Mouse (Mus musculus): ENCODE results near the gene Rasl2-9.
"Not testable (repeated sequence)": the region's sequence is repeated elsewhere in the genome, so short reads cannot be mapped to it uniquely, and the experiment has no call there.

Gene Rasl2-9

GRCm38 (mm10) chr7:5125549-5126406 is at the start of gene Rasl2-9:
Gene Rasl2-9 (minus strand): TSS chr7:5125950.
- peak; percentile 71 to 78 for DNase-seq (ENCODE audit: low spot score in 2 of 2)

- DNase-seq (ENCODE audit: low spot score in 2 of 2): not testable (repeated sequence)
Measured at GRCm38 (mm10) chr7:5149570-5149969, 23.8 kb upstream of the Rasl2-9 start, which contains the start of gene Vmn1r55. Gene Vmn1r55 (minus strand): TSS chr7:5149670.

- DNase-seq (ENCODE audit: low spot score in 2 of 2): no peak
Measured at GRCm38 (mm10) chr7:5125078-5125477, 672 bp downstream of the Rasl2-9 start.

GRCm38 (mm10) chr7:5116850-5117249 is 8.9 kb downstream of the Rasl2-9 start, which contains the start of gene Rfpl4:
Gene Rfpl4 (minus strand): TSS chr7:5116950.
- DNase-seq (ENCODE audit: low spot score in 2 of 2): no peak

GRCm38 (mm10) chr7:5112701-5113100 is 13.0 kb downstream of the Rasl2-9 start:
- no peak for DNase-seq (ENCODE audit: low spot score in 2 of 2)

- no peak for DNase-seq (ENCODE audit: low spot score in 2 of 2)
Measured at GRCm38 (mm10) chr7:5109301-5109700, 16.4 kb downstream of the Rasl2-9 start.

GRCm38 (mm10) chr7:5108272-5108671 is 17.5 kb downstream of the Rasl2-9 start:
- no peak for DNase-seq (ENCODE audit: low spot score in 2 of 2)

GRCm38 (mm10) chr7:5102564-5102963 is 23.2 kb downstream of the Rasl2-9 start:
- no peak for DNase-seq (ENCODE audit: low spot score in 2 of 2)

GRCm38 (mm10) chr7:5101066-5101663 is 24.6 kb downstream of the Rasl2-9 start:
- no peak for DNase-seq (ENCODE audit: low spot score in 2 of 2)

GRCm38 (mm10) chr7:5099796-5100195 is 26.0 kb downstream of the Rasl2-9 start:
- no peak for DNase-seq (ENCODE audit: low spot score in 2 of 2)

- DNase-seq (ENCODE audit: low spot score in 2 of 2): no peak
Measured at GRCm38 (mm10) chr7:5098769-5099168, 27.0 kb downstream of the Rasl2-9 start.

GRCm38 (mm10) chr7:5092831-5093510 is 32.8 kb downstream of the Rasl2-9 start:
- DNase-seq (ENCODE audit: low spot score in 2 of 2): peak; percentile 35 to 39

GRCm38 (mm10) chr7:5092381-5092780 is 33.4 kb downstream of the Rasl2-9 start:
- DNase-seq (ENCODE audit: low spot score in 2 of 2): no peak

GRCm38 (mm10) chr7:5091008-5091728 is 34.6 kb downstream of the Rasl2-9 start:
- DNase-seq (ENCODE audit: low spot score in 2 of 2): peak; percentile 51 to 60

- DNase-seq (ENCODE audit: low spot score in 2 of 2): peak; percentile 55 to 64
Measured at GRCm38 (mm10) chr7:5089853-5090252, 35.9 kb downstream of the Rasl2-9 start.

- DNase-seq (ENCODE audit: low spot score in 2 of 2): no peak
Measured at GRCm38 (mm10) chr7:5087886-5088285, 37.9 kb downstream of the Rasl2-9 start.

- DNase-seq (ENCODE audit: low spot score in 2 of 2): no peak
Measured at GRCm38 (mm10) chr7:5086921-5087440, 38.8 kb downstream of the Rasl2-9 start.

GRCm38 (mm10) chr7:5085512-5085911 is 40.2 kb downstream of the Rasl2-9 start:
- no peak for DNase-seq (ENCODE audit: low spot score in 2 of 2)

- no peak for DNase-seq (ENCODE audit: low spot score in 2 of 2)
Measured at GRCm38 (mm10) chr7:5083325-5084105, 42.2 kb downstream of the Rasl2-9 start.

GRCm38 (mm10) chr7:5081939-5082338 is 43.8 kb downstream of the Rasl2-9 start:
- no peak for DNase-seq (ENCODE audit: low spot score in 2 of 2)

- DNase-seq (ENCODE audit: low spot score in 2 of 2): no peak
Measured at GRCm38 (mm10) chr7:5081241-5081640, 44.5 kb downstream of the Rasl2-9 start.

All from right cerebral cortex, adult 2 months (tissue).